Mouse (Mus musculus): ENCODE measurements around the gene Tspan33. TPM values are rescaled to one million over a fixed set of nuclear protein-coding genes. Genes with fewer than 3 reads are reported as not detected.

The Tspan33 gene
- polyA plus RNA-seq, 1 experiment from 2014 or later, result 1.0 TPM

- Histone ChIP-seq H3K4me3 (ENCODE audit: low read depth, low read length) (no peak overlapping the region), H3K36me3 (ENCODE audit: control insufficient read depth, insufficient read depth) (no peaks in the 10 kb centered on the region), H3K4me2 (replicated peaks; ENCODE audit: low read depth) (no peak overlapping the region), H3K9me3 (ENCODE audit: control insufficient read depth) (no peaks in the 10 kb centered on the region), H3K27me3 (replicated peaks; ENCODE audit: control insufficient read depth, insufficient read depth, low read length) (no peaks in the 10 kb centered on the region), H3K4me1 (replicated peaks; ENCODE audit: control insufficient read depth, insufficient read depth, low read length) (0 out of 2 replicates have a peak, but pooled peaks cover 4% of the 10 kb centered on the region), H3K9ac (ENCODE audit: low read depth, low read length) (no peak overlapping the region), H3K27ac (ENCODE audit: low read depth, low read length) (no peak overlapping the region)
- ATAC-seq, result no peak
- TF ChIP-seq CTCF (IDR thresholded peaks at IDR 0.05; ENCODE audit: low read depth), result no peak
- WGBS, result 35% methylated on average over 14 of the region's 14 CpGs
Measured at GRCm38 (mm10) chr6:29717952-29718521, 24.0 kb downstream of the Tspan33 start.

GRCm38 (mm10) chr6:29718894-29719329 is 24.9 kb downstream of the Tspan33 start:
- WGBS, result 20% methylated on average over 15 of the region's 15 CpGs
- TF ChIP-seq CTCF (IDR thresholded peaks at IDR 0.05; ENCODE audit: low read depth), result no peak
- H3K36me3 ChIP-seq (ENCODE audit: control insufficient read depth, insufficient read depth), result no peaks in the 10 kb centered on the region
- H3K4me1 ChIP-seq (replicated peaks; ENCODE audit: control insufficient read depth, insufficient read depth, low read length), result 0 out of 2 replicates have a peak, but pooled peaks cover 4% of the 10 kb centered on the region
- H3K9me3 ChIP-seq (ENCODE audit: control insufficient read depth), result no peaks in the 10 kb centered on the region
- no peaks in the 10 kb centered on the region for H3K27me3 ChIP-seq (replicated peaks; ENCODE audit: control insufficient read depth, insufficient read depth, low read length)
- peak overlapping the region; percentile 29 for H3K4me3 ChIP-seq (ENCODE audit: low read depth, low read length)
- H3K27ac ChIP-seq (ENCODE audit: low read depth, low read length), result no peak overlapping the region
- no peak; the same call in 1 of the 2 replicates for ATAC-seq
- H3K9ac ChIP-seq (ENCODE audit: low read depth, low read length), result peak overlapping the region; percentile 34; the same call in 1 of the 2 replicates
- H3K4me2 ChIP-seq (replicated peaks; ENCODE audit: low read depth), result peak overlapping the region; percentile 54

GRCm38 (mm10) chr6:29721890-29722289 is 27.9 kb downstream of the Tspan33 start:
- 0 out of 2 replicates have a peak, but pooled peaks cover 4% of the 10 kb centered on the region for H3K4me1 ChIP-seq (replicated peaks; ENCODE audit: control insufficient read depth, insufficient read depth, low read length)
- H3K9ac ChIP-seq (ENCODE audit: low read depth, low read length), result no peak overlapping the region
- H3K27me3 ChIP-seq (replicated peaks; ENCODE audit: control insufficient read depth, insufficient read depth, low read length), result no peaks in the 10 kb centered on the region
- H3K9me3 ChIP-seq (ENCODE audit: control insufficient read depth), result no peaks in the 10 kb centered on the region
- no peak overlapping the region for H3K4me2 ChIP-seq (replicated peaks; ENCODE audit: low read depth)
- no peak for ATAC-seq
- TF ChIP-seq CTCF (IDR thresholded peaks at IDR 0.05; ENCODE audit: low read depth), result no peak
- no peak overlapping the region for H3K4me3 ChIP-seq (ENCODE audit: low read depth, low read length)
- 68% methylated on average over 2 of the region's 2 CpGs for WGBS
- no peak overlapping the region for H3K27ac ChIP-seq (ENCODE audit: low read depth, low read length)
- no peaks in the 10 kb centered on the region for H3K36me3 ChIP-seq (ENCODE audit: control insufficient read depth, insufficient read depth)

- WGBS, result 63% methylated on average over 1 of the region's 1 CpGs
- Histone ChIP-seq H3K4me2 (replicated peaks; ENCODE audit: low read depth) (no peak overlapping the region), H3K9ac (ENCODE audit: low read depth, low read length) (no peak overlapping the region), H3K27ac (ENCODE audit: low read depth, low read length) (no peak overlapping the region), H3K9me3 (ENCODE audit: control insufficient read depth) (no peaks in the 10 kb centered on the region), H3K4me1 (replicated peaks; ENCODE audit: control insufficient read depth, insufficient read depth, low read length) (no peaks in the 10 kb centered on the region), H3K4me3 (ENCODE audit: low read depth, low read length) (no peak overlapping the region), H3K36me3 (ENCODE audit: control insufficient read depth, insufficient read depth) (no peaks in the 10 kb centered on the region), H3K27me3 (replicated peaks; ENCODE audit: control insufficient read depth, insufficient read depth, low read length) (no peaks in the 10 kb centered on the region)
- no peak for TF ChIP-seq CTCF (IDR thresholded peaks at IDR 0.05; ENCODE audit: low read depth)
- no peak for ATAC-seq
Measured at GRCm38 (mm10) chr6:29726576-29727200, 32.7 kb downstream of the Tspan33 start.

- no peak for ATAC-seq
- H3K27ac ChIP-seq (ENCODE audit: low read depth, low read length), result no peak overlapping the region
- TF ChIP-seq CTCF (IDR thresholded peaks at IDR 0.05; ENCODE audit: low read depth), result no peak
- no peaks in the 10 kb centered on the region for H3K4me1 ChIP-seq (replicated peaks; ENCODE audit: control insufficient read depth, insufficient read depth, low read length)
- WGBS, result 69% methylated on average over 3 of the region's 3 CpGs
- no peaks in the 10 kb centered on the region for H3K36me3 ChIP-seq (ENCODE audit: control insufficient read depth, insufficient read depth)
- no peaks in the 10 kb centered on the region for H3K9me3 ChIP-seq (ENCODE audit: control insufficient read depth)
- H3K9ac ChIP-seq (ENCODE audit: low read depth, low read length), result no peak overlapping the region
- no peak overlapping the region for H3K4me3 ChIP-seq (ENCODE audit: low read depth, low read length)
- H3K4me2 ChIP-seq (replicated peaks; ENCODE audit: low read depth), result no peak overlapping the region
- H3K27me3 ChIP-seq (replicated peaks; ENCODE audit: control insufficient read depth, insufficient read depth, low read length), result no peaks in the 10 kb centered on the region
Measured at GRCm38 (mm10) chr6:29728035-29728434, 34.0 kb downstream of the Tspan33 start.

- H3K4me2 ChIP-seq (replicated peaks; ENCODE audit: low read depth), result no peak overlapping the region
- no peaks in the 10 kb centered on the region for H3K9me3 ChIP-seq (ENCODE audit: control insufficient read depth)
- H3K4me1 ChIP-seq (replicated peaks; ENCODE audit: control insufficient read depth, insufficient read depth, low read length), result no peaks in the 10 kb centered on the region
- H3K4me3 ChIP-seq (ENCODE audit: low read depth, low read length), result no peak overlapping the region
- no peak overlapping the region for H3K9ac ChIP-seq (ENCODE audit: low read depth, low read length)
- ATAC-seq, result no peak
- no peaks in the 10 kb centered on the region for H3K36me3 ChIP-seq (ENCODE audit: control insufficient read depth, insufficient read depth)
- no peak for TF ChIP-seq CTCF (IDR thresholded peaks at IDR 0.05; ENCODE audit: low read depth)
- H3K27me3 ChIP-seq (replicated peaks; ENCODE audit: control insufficient read depth, insufficient read depth, low read length), result no peaks in the 10 kb centered on the region
- no peak overlapping the region for H3K27ac ChIP-seq (ENCODE audit: low read depth, low read length)
- 77% methylated on average over 1 of the region's 1 CpGs for WGBS
Measured at GRCm38 (mm10) chr6:29729491-29729890, 35.5 kb downstream of the Tspan33 start.
